Mouse (Mus musculus) heart, postnatal 25 days (tissue): ENCODE measurements at regions not wholly inside any gene's neighbourhood (a gene's known extent, or its start where the extent isn't known, plus 50 kb on each side); places are given as distances from the start of the nearest gene placed in this dataset.

Experiments used
- DNase-seq: peaks from one replicate; pipeline ENCODE4 v3.0.0; 2022; ENCODE audit warnings: low spot score
- intact Hi-C: fragments of 180-260 bp; cut with DNase I; formaldehyde crosslinking; loops from one replicate; pipeline ENCODE4 v1.15.1; 2025

DNA sequence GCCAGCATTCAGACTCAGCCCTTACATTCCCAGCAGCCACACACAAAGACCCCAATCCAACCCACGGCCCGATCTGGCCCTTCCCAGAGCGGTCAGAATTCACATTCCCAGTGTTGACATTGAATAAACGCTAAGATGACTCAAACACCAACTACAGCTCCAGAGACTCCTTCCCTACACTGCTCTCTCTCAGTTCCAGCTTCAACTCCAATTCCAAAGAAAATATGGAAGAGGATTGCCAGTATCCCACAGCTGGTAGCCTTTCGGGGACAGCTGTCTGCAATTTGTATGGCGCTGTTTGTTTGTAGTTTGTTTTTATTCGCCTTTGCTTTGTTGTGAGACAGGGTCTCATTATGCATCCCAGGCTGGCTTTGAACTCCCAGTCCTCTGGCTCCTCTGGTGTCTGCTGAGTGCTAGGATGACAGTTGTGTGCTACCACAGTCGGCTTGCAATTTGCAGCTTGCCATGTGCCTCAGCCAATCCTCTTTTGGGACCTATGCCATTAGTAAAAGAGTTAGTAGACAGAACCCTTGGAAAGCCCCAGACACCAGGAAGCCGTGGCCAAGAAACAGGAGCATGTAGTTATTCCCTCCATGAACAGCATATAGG, 51.0 kb upstream of the Pkdcc start:
- intact Hi-C loops, result no loop called here
- DNase-seq, result no peak

DNA sequence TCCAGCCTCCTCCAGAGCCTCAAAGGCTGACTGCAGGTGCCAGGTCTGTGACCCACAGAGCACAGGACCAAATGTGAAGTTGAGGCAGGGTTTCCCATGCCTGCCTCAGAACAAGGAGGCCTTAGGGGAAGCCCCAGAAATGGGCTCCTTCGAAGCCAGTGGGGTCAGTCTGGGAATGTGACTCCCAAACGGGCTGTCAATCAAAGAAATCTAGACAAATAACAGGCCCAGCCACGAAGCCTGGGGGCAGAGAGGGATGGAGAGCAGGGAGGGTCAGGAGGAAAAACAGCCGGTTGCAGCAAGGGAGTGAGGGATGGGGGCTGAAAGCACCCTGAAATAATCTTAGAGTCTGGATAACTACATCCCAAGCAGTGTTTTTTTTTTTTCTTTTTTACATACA, 50.4 kb upstream of the Pkdcc start:
- intact Hi-C loops, result no loop called here
- no peak for DNase-seq

DNA sequence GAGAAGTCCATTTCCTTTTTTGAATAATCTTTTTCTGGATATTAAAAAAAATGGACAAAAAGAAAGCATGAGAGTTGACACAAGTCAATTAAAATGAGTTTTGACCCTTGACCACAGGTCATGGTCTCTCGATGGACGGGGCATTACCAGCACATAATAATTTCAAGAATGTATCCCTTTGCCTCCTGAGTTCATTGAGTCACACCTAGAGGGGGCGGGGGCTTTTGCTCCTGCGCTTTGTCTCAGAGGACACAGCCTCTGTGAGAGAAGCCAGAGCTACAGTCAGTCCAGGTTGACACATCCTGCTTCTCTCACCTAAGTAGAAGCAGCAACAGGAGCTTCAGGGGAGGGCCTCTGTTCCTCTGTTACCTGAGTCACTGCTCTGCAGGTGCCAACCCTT, 50.0 kb upstream of the Pkdcc start:
- intact Hi-C loops, result no loop called here
- DNase-seq, result no peak
